Mouse (Mus musculus) fibroblast of lung, adult 2 months (primary cell): ENCODE measurements at regions not wholly inside any gene's neighbourhood (a gene's known extent, or its start where the extent isn't known, plus 50 kb on each side); places are given as distances from the start of the nearest gene placed in this dataset.
A peak's percentile ranks its signal among the peaks of the same experiment; 100 is the strongest.

Source experiments
- DNase-seq: peaks from one replicate; pipeline ENCODE4 v3.0.0-alpha.2; 2011; ENCODE audit warnings: low read depth

DNA sequence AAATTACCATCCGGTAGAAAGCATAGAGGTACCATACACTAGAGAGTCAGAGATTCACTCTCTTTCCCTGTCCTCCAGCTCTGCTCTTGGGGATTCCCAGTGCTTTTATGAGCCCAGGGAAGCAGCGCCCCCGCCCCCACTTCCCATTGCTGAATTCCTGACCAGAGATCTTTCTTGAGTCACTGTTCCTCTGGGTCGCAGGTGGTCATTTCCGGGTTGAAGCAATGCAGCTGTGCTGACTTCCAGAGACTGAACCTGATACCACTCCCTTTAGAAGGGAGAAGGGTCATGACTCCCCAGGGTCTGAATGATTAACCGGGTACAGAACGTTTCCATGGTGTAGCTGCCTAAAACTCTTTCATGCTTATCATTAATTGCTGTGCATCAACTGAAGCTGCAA is 128.9 kb downstream of the Cd83 start:
- no peak for DNase-seq

DNA sequence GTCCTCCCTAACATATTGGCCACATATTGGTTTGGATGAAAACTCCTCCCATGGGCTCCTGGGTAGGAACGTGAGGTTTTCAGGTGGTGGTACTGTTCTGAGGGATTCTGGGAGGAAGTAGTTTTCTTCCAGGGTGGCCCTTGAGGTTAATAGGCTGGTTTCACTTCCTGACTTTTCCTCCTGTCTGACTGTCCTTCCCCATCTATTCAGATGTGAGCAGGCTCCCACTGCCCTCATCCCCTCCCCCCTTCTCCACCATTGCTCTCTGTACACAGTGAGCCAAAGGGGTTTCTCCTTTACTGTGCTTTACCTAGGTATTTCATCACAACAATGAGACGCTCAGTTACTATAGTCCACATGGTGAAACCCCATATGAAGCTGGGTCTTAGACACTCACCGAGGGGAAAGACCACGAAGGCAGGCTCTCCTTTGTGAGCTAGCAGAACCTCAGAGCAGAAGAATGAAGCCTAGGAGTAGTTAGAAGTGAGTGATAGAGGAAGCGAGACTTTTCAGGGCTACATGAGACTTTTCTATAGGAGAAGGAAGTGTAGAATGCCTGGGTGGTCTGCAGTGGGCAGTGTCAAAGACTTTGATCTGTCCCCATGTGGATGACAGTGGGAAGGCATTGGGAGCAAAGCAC is 135.3 kb downstream of the Cd83 start:
- no peak for DNase-seq

DNA sequence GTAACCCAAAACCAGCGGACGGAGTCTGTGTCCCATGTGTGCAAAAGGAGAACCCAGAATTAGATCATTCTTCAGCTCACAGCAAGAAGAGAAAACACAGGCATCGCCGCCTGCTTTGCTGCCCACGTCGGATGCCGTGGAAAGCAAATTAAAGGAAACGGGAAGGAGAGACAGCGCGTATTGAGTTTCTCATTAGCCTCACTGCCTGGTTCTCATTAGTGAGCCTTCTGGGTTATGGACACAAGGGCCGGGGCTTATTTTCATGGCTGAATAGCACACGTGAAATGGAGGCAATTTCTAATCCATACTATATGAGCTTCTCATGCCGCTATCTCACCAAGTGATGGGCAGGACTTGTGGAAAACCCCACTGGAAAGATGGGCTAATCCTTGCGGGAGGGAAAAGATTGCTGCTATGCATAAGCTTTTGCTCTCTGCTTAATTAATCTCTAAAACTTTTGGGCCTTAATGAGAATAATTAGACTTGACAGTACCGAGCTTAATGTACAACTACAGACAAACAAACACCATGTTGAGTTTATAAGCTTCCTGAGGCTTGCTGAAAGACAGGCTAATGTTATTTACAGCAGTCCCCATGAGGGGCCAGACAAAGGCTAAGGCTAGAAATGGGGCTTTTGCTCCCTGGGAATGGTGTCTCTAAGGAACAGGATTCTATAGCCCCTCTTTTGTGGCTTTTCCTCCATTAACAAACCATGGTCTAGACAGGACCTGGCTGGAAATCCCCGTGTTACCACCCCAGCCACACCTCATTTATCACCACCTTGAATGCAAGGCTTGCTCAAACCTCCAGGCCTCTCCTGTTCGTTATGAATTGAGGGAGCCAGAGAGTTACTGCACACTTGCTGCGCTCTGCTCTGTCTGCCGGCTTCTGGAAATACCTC is 145.8 kb downstream of the Cd83 start:
- DNase-seq: no peak

DNA sequence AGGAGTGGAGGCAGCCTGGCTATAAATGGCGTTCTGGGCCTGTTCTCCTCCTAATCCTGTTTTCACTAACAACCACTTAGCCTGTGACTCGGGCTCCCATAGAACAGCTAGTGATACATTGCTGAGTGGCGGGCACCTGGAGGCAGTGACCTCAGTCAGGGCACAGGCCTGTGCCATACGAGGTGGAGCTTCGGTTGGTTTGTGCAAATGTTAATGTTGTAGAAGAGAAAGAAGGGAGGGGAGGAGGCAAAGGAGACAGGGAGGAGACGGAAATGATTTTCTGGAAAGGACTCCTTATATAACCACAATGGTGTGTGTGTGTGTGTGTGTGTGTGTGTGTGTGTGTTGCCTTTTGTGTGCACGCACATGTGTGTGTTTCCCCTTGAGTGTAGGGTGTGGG is 148.4 kb downstream of the Cd83 start:
- no peak for DNase-seq

DNA sequence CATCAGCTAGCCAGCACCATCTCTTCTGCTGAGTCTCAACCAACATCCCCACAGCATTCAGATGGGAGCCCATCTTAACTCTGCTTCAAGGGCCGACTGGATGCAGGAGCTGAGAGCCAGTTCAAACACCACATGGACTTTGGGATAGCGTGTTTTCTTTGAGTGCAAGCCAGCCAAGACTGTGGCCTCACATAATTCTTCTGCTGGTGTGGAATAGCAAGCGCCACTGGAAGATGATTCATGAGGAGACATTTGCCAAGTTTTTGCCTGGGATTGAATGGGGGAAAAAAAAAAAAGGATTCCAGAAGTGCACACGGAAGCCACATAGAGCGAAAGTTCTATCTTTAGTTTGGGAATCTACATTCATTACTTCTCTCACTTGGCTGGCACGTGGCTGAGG is 150.7 kb downstream of the Cd83 start:
- DNase-seq: peak; percentile 98

DNA sequence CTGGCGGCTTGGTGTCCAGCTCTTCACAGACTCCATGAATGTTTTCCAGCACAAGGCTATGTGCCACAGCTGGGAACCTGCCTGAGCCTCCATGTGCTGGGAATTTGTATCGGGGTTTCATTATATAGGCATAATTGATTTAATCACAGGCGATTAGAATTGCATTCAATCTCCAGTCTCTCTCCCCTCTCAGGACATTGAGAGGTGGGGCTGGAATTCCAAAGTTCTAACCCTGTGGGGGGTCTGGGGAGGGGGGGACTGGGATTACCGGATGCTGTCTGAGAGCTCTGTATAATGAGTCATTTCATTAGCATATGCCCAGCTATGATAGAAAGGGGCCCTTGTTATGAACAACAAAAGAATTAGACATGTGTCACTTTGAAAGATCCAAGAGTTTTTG is 151.9 kb downstream of the Cd83 start:
- DNase-seq: no peak

DNA sequence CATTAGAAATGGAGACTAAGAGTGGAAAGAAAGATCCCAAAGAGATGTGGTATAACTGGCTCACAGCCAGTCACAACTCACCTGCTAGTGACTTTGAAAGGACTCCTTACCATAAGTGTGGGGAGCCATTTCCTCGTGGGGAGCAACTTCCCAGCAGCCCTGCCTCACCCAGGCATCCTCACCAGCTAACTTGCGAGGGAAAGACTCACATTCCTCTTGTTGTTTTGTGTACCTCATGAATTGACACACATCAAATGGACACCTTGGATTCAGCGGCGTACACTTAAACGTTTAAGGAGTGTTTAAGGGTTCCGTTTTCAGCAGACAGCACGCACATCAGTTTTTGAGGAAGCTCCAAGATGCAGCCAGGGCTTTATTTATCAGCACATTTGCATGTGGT is 154.0 kb downstream of the Cd83 start:
- no peak for DNase-seq

DNA sequence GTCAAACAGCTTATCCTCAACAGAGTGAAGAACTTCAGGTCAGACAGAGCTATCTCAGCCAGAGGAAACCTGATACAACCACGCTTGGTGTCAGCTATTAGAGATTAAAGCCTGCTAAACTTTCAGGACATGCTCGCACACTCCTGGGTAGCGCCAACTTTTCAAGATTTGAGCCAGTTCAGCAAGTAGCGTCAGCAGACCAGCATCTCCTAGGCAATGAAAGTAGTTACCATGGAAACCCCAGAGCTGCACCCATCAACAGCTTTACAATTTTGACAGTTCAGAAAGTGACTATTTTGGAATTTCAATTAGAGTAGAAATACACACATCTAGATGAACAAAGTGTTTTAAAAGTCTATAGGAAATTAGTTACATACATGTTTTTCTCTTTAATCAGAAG is 154.8 kb downstream of the Cd83 start:
- no peak for DNase-seq

DNA sequence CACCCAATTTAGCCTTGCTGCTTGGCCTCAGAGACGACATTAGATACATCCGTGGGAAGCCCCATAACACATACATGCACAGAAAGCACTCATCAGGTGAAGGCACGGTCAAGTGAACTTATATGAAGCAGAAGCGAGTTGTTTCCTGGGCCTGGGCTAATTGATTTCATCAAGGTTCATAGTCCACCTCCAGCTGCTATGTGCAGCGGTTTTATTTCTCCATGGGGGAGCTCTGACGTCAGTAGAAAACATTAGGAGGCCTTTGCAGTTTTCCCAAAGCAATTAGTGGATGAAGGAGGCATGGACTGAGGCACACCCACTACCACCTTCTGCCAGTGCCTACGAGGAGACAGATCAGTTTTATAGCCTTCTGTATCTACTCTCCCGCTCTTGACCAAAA is 157.2 kb downstream of the Cd83 start:
- no peak for DNase-seq

DNA sequence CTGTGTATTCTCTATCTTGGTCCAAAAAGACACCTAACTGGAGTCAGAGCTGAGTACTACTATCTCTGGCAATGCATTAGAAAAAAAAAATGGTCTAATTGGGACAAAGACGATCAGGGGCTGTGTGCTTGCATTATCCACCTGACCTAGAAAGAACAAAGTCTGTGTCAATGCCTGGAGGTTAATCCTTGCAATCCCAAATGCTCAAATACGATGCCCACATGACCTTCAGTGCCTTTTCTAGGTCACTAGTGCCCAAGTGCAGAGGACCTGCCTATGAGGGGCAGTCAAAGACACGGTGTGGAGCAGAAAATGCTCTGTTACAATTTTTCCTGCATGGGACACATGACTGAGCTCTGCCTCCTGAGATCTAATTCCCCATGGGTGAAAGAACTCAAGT is 164.0 kb downstream of the Cd83 start:
- DNase-seq: no peak

DNA sequence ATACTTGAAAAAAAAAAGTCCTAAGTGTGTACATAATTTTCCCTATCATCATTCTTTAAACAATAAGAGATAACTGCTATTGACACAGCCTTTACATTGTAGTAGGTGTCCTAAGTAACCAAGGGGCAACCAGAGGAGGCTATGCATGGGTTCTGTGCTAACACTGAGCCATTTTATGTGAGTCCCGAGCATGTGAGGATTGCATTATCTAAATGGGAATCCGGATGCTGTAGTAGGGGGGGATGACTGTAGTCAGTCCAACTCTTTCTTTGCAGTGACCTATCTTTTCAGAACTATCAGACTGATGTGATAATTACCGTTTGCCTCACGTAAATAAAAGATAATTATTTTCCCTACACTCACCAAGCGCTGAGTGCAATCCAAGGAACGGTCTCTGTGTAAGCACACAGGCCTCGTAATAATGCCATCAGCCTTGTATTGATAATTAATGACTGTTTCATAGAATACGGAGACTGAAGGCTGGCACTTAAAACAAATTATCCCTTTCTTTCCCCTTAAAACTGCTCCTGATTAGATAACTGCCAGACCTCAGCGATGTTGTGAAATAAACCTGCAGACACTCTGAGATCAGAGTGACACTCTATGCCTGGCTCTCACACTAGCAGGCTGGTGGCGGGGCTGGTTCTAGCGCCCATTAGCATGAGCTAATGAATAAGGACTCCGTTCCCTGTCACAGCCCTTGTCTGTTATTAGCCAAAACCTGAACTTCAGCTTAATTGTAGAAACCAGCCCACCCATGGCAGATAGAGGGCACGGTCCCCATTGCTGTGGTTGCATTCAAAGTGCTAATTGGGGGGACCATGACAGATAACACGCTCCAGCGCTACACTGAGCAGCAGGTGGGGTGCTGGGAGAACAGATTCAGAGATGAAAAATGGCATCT is 165.4 kb downstream of the Cd83 start:
- no peak for DNase-seq

DNA sequence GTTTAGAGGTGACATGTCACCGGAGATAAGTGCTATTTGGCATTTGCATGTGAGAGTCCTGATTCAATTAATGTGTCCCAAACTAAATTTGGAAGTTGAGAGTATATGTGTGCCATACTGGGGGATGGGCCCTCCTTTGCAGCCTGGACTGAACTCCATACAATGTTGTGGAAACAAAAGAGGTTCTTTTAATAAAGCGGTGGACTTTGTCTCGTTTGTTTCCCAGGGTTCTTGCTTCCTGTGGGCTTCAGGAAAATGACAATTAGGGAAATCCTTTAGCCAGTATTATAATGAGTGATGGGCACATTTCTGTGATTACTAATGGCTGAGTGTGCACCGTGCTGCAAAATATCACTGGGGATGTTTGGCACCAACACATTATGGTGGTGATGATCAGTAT is 167.9 kb downstream of the Cd83 start:
- no peak for DNase-seq

DNA sequence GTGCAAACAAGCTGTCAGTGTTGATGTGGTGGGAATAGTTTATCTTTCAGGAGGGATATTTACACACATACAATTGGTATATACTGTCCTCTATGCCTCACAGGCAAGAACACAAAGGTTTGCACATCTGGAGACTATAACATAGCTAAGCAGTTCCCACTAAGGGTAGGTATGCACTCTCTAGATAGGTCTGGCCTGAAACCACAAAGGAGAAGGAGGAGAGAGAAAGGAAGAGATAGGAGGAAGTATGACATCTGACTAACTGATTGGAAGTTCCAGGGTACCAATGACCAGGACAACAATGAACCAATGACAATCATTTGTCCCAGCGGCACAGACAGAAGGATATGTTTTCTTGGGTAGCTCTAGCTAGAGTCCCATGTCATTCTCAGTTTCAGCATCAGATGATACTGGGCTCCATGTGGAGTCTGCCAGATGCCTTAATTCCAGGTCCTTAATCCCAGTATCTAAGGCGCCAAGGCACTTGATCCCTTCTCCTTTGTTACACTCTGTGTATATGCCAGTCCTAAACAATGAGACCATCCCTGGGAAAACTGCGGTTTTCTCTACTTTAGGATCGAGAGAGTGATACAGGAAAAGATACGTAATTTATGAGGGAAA is 168.5 kb downstream of the Cd83 start:
- DNase-seq: no peak

DNA sequence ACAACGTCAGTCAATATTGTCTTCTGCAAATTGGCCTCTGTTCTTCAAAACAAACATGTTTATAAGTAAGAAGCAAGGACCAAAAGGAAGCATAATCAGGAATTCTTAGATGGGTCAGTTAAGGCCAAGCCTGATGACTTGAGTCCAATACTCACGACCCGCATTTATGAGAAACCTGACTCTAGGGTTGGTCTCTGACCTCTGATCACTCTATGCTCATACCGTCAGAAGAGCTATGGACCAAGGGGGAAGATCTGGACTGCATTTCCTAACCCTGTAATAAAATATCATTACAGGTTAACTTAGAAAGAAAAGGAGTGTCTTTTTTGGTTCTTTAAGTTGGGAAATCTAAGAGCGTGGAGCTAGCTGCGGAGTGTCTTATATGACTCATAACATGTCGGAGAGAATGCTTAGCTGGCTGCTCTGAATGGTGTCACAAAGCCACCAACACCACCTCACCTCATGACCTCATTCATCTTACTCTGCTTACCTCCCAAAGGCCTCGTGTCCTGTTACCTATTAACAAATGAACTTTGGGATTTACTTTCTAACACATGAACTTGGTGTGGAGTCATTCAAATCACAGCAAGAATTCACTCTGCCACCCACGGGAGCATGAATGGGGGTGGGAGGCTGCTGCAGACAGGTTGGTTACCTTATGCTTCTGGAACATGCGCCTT is 170.3 kb downstream of the Cd83 start:
- no peak for DNase-seq

DNA sequence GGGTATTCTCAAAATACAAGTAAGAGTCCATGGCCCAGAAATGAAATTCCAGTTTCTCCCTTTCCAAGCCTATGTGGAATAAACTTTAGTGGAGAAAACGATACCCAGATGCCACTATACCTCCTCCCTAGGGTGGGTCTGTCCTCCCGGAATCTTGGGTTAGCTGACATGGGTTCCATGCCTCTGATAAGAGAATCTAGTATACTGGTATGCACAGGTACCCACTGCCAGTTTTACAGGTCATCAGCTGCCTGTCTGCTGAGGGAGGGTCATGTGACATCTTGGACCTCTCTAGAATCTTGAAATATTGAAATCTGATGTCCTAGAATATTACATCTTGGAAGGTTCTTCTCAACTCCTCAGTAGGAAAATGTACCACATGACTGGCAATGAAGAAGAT is 172.5 kb downstream of the Cd83 start:
- no peak for DNase-seq

DNA sequence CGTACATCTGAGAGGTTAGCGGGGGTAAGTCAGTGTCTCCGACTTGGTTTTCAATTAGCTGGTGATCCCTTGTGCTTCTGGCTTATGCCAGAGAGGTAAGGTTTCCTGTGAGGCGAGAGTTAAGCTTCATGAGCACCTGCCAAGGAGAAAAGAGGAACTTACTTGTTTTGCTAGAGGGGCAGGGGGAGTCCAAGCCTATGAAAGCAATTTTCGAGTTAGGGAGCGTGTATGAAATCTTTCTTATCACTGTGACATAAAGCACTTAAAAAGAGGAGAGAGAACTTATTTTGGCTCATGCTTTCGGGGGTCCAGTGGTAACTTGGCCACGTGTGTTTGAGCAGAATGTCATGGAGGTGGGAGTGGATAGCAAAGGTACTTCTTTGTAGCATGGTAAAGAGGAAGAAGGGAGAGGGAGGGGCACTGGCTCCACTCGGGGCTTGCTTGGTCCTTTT is 174.6 kb downstream of the Cd83 start:
- no peak for DNase-seq

DNA sequence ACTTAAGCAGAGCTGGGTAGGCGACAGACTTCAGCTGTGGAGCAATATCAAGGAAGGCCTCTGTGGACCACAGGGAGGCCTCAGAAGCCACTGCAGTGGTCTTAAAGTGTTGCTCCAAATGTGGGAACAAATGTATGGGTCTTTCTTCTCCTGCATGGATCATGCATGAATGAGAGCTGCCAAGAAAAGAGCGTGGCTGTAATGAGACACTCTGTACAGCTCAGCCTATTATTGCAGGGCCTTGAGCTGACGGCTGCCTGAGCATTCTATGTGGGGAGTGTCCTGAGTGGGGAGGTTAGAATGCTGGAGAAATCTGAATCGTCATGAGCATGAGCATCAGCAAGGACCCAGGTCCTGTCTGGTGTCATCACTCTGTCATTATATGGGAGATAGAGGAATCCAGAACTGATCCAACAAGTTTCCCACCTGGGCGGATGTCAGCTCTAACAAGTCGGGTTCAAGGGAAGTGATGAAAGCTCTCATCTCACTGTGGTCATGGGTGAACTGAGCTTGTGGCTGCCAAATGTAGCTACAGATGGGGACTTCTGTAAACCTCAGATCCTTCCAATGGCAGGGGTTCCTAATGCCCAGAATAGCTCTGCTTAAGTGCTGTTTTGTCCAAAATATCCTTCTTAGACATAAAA is 176.6 kb downstream of the Cd83 start:
- no peak for DNase-seq

DNA sequence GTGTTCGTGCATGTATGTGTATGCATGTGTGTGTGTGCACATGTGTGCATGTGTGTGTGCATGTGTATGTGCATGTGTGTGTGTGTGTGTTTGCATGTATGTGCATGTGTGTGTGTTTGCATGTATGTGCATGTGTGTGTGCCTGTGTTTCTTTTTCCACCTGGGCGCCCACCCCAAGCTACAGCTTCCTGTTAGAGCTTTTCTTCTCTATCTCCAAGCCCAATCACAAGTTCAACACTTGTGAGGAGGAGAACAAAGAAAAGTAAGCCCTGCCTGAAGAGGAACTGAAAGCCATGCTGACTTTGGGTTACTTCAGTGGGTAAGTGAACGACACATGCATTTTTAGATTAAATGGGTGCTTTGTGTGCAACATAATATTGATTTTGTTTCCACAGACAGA is 177.4 kb downstream of the Cd83 start:
- no peak for DNase-seq

DNA sequence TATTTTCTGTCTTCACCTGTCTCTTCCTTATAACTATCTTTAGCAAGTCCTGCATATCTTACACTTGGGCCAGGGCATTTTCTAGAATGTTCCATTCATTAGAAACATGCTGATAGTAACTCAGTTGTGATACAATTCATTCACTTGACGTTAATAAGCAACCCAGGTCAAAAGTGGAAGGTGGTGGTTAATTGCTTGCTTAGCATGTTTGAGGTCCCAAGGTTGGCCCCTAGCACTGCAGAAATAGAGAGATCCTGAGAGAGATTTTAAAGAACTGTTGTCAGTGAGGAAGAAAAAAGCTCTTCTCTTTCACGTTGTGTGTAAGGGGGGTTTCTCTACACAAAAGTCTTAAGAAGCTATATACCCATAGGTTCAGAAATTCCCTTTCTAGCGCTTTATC is 178.7 kb downstream of the Cd83 start:
- no peak for DNase-seq

DNA sequence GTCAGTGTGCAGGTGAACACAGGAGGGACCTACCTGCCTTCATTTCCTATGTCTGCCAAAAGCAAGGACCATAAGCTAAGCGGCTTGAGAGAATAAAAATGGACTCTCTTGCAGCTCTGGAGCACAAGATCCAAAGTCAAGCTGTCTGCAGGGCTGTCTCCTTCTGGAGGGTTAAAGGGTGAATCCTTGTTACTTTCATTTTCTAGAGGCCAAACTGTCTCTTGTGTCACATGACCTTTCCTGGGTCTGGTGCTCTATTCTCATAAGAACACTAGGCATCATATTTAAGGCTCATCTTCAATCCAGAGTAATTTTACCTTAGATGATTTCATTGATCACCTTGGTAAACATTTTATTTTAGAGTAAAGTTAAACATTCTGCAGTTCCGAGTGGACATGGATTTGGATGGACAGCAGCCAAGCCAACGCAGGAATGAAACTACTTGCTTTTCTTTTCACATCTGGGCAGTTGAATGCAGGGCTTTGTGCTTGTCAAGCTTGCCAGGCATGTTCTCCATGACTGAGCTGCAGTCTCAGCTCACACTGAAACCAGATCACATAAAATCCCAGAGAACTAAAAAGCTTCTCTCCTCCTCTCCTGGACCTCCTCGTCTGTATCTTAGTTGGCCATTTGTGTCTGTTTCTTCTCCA is 180.8 kb downstream of the Cd83 start:
- peak; percentile 41 for DNase-seq

DNA sequence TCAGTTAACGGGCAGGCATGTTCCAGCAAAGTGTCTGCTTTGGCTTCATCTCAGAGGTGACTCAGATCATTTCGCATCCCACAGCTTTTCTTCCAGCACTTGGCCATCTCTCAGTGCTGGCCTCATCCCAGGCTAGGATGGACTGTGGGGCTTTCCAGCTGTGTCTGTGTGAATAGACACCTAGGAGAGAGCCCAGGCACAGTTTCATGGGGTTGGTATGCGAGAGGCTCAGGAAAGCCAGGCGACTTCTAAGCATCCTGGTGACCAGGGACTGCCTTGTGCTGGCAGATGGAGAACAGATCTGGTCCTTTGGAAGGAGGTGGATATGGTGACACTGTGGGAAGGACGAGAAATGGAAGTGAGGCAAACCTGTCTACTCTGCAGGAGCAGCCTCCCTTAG is 182.9 kb downstream of the Cd83 start:
- DNase-seq: peak; percentile 80
